Mouse (Mus musculus): ENCODE measurements around the gene Tnfsf10.

Tnfsf10 gene

DNA sequence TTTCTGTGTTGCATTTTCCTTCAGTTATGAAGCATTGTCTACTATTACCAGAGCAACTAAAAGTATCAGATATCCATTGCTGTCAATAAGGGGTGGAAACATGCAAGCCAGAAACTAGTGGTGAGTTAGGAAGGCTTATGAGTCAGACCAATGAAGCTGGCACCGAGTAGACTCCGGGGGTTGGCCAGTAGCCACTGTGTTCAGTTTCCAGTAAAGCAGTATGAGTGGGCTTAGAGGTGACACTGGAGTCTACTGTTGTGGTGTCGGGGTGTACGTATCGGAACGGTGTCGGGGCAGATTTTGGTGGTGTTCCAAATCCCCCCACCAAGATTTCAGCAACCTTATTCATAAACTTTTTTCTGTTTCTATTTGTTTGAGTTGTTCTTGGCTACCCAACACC, 5.9 kb upstream of the Tnfsf10 start:
- no peak for DNase-seq

- no peak for DNase-seq
Measured at GRCm38 (mm10) chr3:27311475-27311874, 5.4 kb upstream of the Tnfsf10 start.

GRCm38 (mm10) chr3:27314506-27315164, 2.2 kb upstream of the Tnfsf10 start:
- peak; percentile 56 for DNase-seq

DNA sequence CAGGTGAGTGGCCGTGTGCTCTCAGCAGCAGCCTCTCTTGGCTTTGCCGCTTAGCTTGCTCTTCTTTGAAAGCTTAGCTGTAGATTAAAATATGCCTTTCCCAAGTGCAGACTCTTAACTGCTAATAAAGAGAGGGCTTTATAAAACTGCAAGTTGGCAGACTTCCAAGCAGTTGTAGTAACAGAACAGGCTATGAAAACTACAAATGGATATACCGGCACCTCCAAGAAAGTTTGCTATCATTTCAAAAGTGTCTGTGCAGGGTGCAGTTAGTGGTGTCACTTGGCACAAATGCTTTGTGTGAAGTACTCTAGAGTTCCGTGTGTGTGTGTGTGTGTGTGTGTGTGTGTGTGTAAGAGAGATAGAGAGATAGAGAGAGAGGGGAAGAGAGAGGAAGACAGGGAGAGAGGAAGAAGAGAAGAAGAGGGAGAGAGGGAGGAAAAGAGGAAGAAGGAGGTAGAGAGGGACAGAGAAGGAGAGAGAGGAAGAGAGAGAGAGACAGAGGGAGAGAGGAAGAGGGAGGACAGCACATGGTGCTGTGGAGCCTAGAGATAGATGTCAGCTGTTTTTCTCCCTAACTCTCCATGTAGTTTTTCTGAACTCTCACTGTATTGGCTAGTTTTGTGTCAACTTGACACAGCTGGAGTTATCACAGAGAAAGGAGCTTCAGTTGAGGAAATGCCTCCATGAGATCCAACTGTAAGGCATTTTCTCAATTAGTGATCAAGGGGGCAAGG, 628 bp downstream of the Tnfsf10 start:
- peak; percentile 18 for DNase-seq

DNA sequence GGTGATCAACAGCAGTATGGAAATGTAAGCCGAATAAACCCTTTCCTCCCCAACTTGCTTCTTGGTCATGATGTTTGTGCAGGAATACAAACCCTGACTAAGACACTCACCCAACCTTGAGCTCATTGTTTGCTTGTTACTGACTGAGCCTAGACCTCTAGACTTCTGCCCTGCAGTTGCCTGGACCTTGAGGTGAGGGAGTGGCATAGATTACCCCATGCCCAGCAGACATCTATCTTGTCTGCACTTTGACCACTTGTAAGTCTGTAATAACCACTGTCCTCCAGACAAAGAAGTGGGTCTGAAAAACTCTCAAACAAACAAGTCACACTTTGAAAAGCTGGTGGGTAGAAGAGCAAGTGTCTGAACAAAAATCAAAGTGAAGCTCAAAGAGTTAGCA, 2.8 kb downstream of the Tnfsf10 start:
- no peak for DNase-seq

- no peak for DNase-seq
Measured at GRCm38 (mm10) chr3:27320613-27321495, 4.0 kb downstream of the Tnfsf10 start.

DNA sequence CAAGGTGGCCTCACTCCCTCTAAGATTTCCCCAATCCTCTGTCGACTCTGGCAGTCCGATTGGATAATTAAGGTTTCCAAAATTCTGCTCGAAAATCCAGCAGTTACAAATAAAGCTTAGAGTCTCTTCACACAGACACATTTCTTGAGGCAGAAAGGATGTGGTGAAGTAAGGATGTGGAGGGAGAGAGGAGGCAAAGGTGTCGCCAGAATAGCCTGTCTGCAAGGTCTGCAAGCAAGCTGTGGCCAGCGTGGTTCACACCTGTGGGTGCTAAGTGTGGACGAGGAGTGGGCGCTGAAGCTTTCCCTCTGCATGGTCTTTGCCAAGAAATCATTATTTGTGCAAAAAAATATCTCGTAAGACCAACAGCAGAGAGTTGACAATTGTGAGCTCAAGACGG, 5.8 kb downstream of the Tnfsf10 start:
- DNase-seq = no peak

DNA sequence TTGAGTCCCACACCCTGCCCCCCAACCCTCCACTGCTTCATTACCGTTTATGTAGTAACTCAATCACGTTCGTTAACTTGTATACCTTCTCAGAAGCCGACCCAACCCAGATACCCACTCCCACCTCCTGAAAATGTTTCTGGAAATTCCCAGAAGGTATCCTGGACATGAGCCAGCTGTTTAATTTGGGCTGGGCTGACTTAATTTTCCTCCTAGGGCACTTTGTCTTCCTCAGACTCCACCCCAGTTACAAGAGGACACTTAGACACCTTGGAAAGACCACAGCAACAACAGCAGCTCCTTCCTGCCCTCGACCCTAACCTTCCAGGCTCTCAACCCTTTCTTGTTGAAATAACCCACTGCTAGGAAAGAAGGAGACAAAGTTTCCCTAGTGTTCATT, 6.7 kb downstream of the Tnfsf10 start:
- no peak for DNase-seq

DNA sequence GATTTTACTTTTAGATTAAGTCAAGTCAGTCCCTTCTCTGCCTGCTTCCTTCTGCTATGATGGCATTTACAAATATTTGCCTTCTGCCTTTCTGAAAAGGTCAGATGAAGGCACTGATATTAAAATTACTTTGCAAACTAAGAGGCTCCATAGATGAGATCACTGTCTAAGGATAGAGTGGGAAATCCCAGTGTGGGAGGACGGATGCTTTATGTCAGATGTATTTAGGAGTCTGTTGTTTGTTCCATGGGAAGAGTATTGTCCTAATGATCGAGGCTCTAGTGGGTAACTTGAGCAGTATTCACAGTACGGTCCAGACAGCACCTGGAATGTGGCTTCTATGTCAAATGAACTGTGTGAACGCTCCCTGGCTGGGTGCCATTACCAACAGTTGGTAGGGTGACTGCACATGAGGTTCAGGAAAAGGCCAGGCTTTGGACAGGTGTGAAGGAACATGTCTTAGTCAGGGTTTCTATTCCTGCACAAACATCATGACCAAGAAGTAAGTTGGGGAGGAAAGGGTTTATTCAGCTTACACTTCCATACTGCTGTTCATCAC, 9.9 kb downstream of the Tnfsf10 start:
- DNase-seq = no peak

DNA sequence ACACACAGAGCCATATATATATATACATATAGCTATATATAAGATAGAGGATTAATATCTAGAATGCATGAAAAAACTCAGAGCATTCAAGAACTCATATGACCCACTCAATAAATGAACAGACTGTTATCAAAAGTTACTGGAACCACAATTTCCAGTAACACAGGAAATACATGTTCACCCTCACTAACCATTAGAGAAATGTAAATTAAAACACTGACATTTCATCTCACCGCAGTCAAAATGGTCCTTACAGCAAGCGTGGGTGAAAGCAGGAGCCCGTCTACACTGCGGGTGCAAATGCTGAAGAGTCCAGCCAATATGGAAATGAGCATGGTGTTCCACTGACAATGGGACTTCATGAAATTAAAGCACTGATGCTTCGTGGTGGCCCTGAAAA, 13.9 kb downstream of the Tnfsf10 start:
- no peak for DNase-seq

DNA sequence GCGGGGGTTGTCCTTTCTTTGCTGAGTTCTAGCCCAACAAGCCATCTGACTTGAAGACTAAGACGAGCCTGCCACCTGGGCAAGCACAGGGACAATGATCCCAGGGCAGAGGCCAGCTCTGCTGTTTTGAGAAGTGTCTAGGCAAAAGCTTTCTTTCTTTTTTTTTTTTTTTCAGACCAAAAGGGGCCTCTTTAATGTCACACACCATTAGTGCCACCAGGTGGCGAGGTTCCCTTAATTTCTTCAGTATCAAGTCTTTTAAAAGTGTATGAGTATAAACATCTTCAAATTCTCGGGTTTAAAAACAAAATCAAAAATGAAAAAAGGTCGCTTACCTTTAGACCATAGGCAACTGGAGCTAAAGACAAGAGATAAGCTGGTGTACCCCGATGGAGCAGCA, 21.6 kb downstream of the Tnfsf10 start:
- DNase-seq = peak; percentile 73

DNA sequence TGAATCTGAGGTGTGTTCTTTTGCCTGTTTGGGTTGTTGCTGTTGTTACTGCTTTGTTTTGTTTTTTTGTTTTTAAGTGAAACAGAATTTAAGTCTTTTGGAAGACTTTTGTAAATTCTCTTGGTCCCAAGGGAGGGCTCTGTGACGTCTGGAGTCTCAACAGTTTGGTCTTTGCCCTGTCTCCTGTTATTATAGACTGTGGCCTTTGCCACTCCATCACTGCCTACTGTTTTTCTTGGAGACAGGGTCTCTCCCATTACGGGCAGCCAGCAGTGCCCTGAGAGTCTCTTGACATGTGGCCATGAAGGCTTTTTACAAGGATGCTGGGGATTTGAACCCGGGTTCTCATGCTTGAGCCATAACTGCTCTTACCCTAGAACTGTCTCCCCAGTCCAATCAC, 22.1 kb downstream of the Tnfsf10 start:
- no peak for DNase-seq

- no peak for DNase-seq
Measured at GRCm38 (mm10) chr3:27340757-27341156, 23.9 kb downstream of the Tnfsf10 start.

DNA sequence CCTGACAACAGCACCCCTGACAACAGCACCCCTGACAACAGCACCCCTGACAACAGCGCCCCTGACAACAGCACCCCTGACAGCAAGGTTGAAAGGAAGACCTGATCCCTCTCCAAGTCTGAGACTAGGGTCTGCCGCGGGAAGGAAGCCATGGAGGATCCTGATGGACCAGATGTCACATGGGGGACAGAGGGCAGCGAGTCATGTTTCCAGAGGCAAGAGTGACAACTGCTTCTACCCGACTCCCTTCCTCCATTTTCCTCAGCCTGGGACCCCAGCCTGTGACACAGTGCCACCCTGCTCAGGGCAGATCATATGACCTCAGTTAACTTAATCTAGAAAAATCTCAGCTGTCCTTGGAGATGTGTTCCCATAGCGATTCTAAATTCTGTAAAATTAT, 25.6 kb downstream of the Tnfsf10 start:
- no peak for DNase-seq

GRCm38 (mm10) chr3:27345526-27345925, 28.7 kb downstream of the Tnfsf10 start:
- DNase-seq = peak; percentile 92

- no peak for DNase-seq
Measured at GRCm38 (mm10) chr3:27348462-27348861, 31.6 kb downstream of the Tnfsf10 start.

- DNase-seq = no peak
Measured at GRCm38 (mm10) chr3:27351105-27351504, 34.3 kb downstream of the Tnfsf10 start.

DNA sequence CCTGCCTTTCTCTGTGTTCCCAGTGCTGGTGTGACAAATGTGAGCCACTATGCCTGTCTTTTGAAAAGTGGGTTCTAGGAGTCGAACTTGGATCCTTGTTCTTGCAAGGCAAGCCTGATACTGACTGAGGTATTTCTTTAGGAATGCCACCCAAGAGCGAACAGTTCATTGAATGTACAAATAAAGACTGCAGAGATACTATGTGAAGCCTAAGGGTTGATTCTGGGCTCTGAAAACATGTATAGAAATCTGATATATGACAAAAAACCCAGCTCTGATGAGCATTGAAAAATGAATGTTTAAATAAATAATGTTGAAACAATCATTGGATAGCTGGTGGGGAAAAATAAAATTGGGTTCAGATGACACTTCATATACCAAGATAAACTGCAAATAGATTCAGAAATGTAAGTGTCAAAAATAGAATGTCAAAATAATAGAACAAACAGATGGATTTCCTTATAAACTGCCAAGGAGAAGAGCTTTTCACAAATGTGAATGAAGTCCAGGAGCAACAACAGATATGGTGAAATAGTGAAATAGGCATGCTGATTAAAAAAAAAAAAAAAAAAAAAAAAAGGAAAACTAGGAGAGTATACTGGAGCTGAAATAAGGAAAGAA, 42.4 kb downstream of the Tnfsf10 start:
- no peak for DNase-seq

DNA sequence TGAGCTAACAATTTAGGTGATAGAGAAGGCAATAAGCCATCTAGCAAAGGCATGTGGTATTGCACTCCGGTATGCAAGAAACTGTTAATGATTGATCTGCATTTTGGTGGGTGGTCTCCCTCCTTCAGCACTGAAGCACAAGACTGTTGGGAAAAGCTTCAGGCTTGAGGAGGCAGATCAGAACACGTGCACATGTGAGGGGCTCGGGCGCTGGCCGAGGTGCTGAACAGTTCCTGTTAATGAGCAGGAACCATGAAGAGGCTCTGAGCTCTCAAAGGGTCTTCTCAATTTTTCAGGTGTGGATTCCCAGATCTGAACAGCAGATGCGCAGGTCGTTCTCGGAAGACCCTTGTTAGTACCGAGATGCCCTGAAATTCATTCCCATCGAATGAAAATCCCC, 53.3 kb downstream of the Tnfsf10 start:
- DNase-seq = peak; percentile 80

DNA sequence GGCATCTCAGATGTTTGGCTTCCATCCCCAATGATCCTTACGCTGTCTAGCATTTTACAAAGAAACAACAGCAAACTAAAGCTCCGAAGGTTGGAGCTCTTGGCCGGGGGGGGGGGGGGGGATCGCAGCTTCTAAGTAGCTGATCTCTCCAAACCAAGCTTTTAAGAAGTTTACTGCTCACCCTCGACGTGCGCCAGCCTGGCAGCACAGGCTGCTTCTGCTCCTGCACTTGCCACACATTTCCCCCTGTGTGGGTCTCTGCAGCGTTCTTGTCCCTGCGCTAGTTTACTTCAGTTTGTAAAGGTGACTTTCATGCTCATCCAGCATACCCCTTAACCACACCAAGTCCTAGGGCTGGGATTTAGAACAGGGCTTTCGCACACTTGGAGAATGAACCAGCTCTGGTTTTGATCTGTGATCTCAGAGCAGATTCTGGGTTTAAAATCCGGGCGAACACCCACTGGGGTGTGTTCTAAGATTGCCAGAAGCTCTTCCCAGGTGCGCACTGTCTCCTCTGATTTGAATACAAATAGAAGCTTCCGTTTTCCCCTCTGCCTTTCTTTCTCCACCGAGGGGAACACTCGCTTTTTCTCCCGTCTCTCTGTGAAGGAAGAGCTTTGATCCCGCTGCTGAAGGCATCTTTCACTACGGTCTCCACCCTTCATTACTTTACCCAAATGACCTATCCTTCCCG, 53.9 kb downstream of the Tnfsf10 start:
- no peak for DNase-seq

DNA sequence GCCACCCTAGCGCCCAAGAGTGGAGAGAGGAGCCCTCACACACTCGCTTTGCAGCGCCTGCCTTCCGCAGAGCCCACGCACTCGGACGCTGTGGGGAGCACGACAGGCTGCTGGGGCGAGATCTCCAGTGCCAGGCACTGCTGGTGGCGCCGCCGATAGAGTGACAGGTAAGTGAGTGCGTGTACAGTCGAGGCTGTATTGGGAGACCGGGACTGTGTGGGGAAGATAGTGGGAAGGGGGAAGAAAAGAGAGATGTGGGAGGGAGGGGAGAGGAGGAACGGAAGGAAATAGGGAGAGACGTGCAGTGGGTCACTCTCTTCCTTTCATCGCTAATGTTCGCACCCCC, 54.4 kb downstream of the Tnfsf10 start, which contains the start of gene Ghsr:
Ghsr (plus strand) TSS at position 76 of the 346 bp plus-strand sequence.
- DNase-seq = no peak
